10 mouse cellular contexts compared by ENCODE assay signal in the genomic region with DNA sequence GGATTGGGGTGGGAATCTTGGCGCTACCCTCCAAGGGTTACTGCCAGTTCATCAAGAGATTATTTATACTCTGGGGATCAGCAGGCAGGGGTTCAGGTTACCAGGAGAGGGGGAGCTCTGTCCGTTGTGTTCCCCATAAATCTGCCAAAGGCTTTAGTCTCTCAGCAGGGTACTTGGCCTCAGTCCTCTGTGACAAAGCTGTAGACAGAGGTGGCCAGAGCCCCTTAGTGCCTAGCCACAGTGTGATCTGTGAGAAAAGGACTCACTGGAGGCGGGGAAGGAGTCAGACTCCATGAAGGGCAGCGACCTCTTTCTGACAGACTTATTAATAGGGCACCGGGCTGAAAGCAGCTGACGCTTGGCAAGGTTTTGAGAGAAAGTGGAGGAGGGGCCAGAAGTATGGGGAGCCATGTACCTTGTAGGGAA. TPM values are rescaled to one million over a fixed set of nuclear protein-coding genes. Genes with fewer than 3 reads are reported as not detected.
DNase-seq lines count a peak whose midpoint lies in the region; ATAC-seq lines count a peak whose summit lies in the region.
"Had no signal": no experiment of that assay in that cellular context is flagged by ENCODE, and none has a peak within 500 bp of the region (broad histone marks: within the 10 kb centered on the region; RNA-seq: fewer than 3 reads in every experiment).

No protein-coding gene starts in this region.

- peaks cover 20% of the 10 kb centered on the region for H3K36me3 ChIP-seq in kidney, embryonic 15.5 days

- ATAC-seq in kidney, embryonic 15.5 days (replicated peaks; ENCODE audit: low FRiP score): peak; percentile 33
- ATAC-seq in inflammation-experienced regulatory T-cells, adult 6 months: no peak

- peak; percentile 75 for DNase-seq in brain, adult 2 months (ENCODE audit: low read depth, low spot score)
- peak; percentile 78 for DNase-seq in cerebellum, adult 11-12 months
- peak; percentile 44 for DNase-seq in gastrocnemius, postnatal 10 days
- DNase-seq in MN1 (ENCODE audit: low spot score): no peak
- DNase-seq in ovary, postnatal 36 days (ENCODE audit: low spot score): no peak
- DNase-seq: liver, embryonic 13.5 days had no signal

- WGBS in kidney, embryonic 15.5 days: 11% methylated on average over 6 of the region's 6 CpGs

- H3K27me3 ChIP-seq in kidney, embryonic 15.5 days: no peaks in the 10 kb centered on the region
- H3K27me3 ChIP-seq: hindbrain, embryonic 15.5 days; liver, embryonic 13.5 days; megakaryocyte, embryonic 14.5 days had no signal

- peak overlapping the region; percentile 15 for H3K4me2 ChIP-seq in kidney, embryonic 15.5 days
- H3K4me2 ChIP-seq: hindbrain, embryonic 15.5 days; liver, embryonic 13.5 days had no signal

- no peak overlapping the region for H3K9ac ChIP-seq in kidney, embryonic 15.5 days
- H3K9ac ChIP-seq: hindbrain, embryonic 15.5 days; liver, embryonic 13.5 days had no signal

- no peak overlapping the region for H3K4me3 ChIP-seq in kidney, embryonic 15.5 days (replicated peaks)
- H3K4me3 ChIP-seq: hindbrain, embryonic 15.5 days; liver, embryonic 13.5 days had no signal

- no peaks in the 10 kb centered on the region for H3K9me3 ChIP-seq in kidney, embryonic 15.5 days (replicated peaks)
- H3K9me3 ChIP-seq: hindbrain, embryonic 15.5 days; liver, embryonic 13.5 days; megakaryocyte, embryonic 14.5 days had no signal

- peaks cover 40% of the 10 kb centered on the region for H3K4me1 ChIP-seq in kidney, embryonic 15.5 days

- peak overlapping the region; percentile 54; the same call in 1 of the 2 replicates for H3K27ac ChIP-seq in kidney, embryonic 15.5 days
- H3K27ac ChIP-seq: hindbrain, embryonic 15.5 days; liver, embryonic 13.5 days had no signal

RNA-seq across cellular contexts. Expression of gene Scnm1, which starts 4.6 kb away (rescaled TPM):
- 10 to 100 TPM; 35.5 to 40.8 TPM for total RNA-seq in gastrocnemius, postnatal 10 days (2021)
- 67.7 and 71.6 TPM in 2 replicates for polyA plus RNA-seq in kidney, embryonic 15.5 days (2015; fragmentation: Nextera tagmentation; extraction: Ambion mirVana)
- polyA plus RNA-seq in inflammation-experienced regulatory T-cells, adult 6 months (2017; shearing (Covaris generic)): 100 to 1,000 TPM in 2 of 3 experiments, 10 to 100 TPM in 1; 81.4 to 113 (median 106) TPM

RNA-seq across cellular contexts. Expression of gene Lysmd1, which starts 4.6 kb away (rescaled TPM):
- 1 to 10 TPM; 6.0 to 6.7 TPM for total RNA-seq in gastrocnemius, postnatal 10 days (2021)
- polyA plus RNA-seq in kidney, embryonic 15.5 days (2015; fragmentation: Nextera tagmentation; extraction: Ambion mirVana): 14.5 and 15.5 TPM in 2 replicates
- 10 to 100 TPM; 14.6 to 32.0 (median 30.8) TPM for polyA plus RNA-seq in inflammation-experienced regulatory T-cells, adult 6 months (2017; shearing (Covaris generic))

RNA-seq across cellular contexts. Expression of gene Tmod4, which starts 5.0 kb away (rescaled TPM):
- total RNA-seq in gastrocnemius, postnatal 10 days (2021): 100 to 1,000 TPM; 423 to 469 TPM
- 0.93 and 1.9 TPM in 2 replicates for polyA plus RNA-seq in kidney, embryonic 15.5 days (2015; fragmentation: Nextera tagmentation; extraction: Ambion mirVana)
- polyA plus RNA-seq in inflammation-experienced regulatory T-cells, adult 6 months (2017; shearing (Covaris generic)): 1 to 10 TPM; 1.8 to 2.5 (median 2.1) TPM

RNA-seq across cellular contexts. Expression of gene Tnfaip8l2, which starts 12.9 kb away (rescaled TPM):
- total RNA-seq in gastrocnemius, postnatal 10 days (2021): 1 to 10 TPM; 1.8 to 2.3 TPM
- 2.7 and 2.9 TPM in 2 replicates for polyA plus RNA-seq in kidney, embryonic 15.5 days (2015; fragmentation: Nextera tagmentation; extraction: Ambion mirVana)
- 100 to 1,000 TPM; 180 to 236 (median 220) TPM for polyA plus RNA-seq in inflammation-experienced regulatory T-cells, adult 6 months (2017; shearing (Covaris generic))

RNA-seq across cellular contexts. Expression of gene Vps72, which starts 18.4 kb away (rescaled TPM):
- total RNA-seq in gastrocnemius, postnatal 10 days (2021): 10 to 100 TPM; 41.0 to 49.1 TPM
- 168 and 184 TPM in 2 replicates for polyA plus RNA-seq in kidney, embryonic 15.5 days (2015; fragmentation: Nextera tagmentation; extraction: Ambion mirVana)
- 10 to 100 TPM; 64.0 to 70.0 (median 66.7) TPM for polyA plus RNA-seq in inflammation-experienced regulatory T-cells, adult 6 months (2017; shearing (Covaris generic))

Comparison
In these comparisons a context has a peak if more than half of its experiments do, and no peak if none do; other contexts are left out.
1. DNase-seq: peak in brain, adult 2 months (single experiment), cerebellum, adult 11-12 months (single experiment) and gastrocnemius, postnatal 10 days (single experiment); none in MN1 (single experiment) and ovary, postnatal 36 days (single experiment).